Mouse (Mus musculus) v-Abl transformed pro-B cells (cell line): ENCODE data around the gene Eif4g2.

Experiments used
- in situ Hi-C, 2 experiments: fragments of 400-800 bp; cut with MboI; formaldehyde crosslinking; loops; one replicate each; pipeline ENCODE4 v1.15.1; 2025; ENCODE audit not compliant: unreplicated experiment in 2 of 2

The Eif4g2 gene

GRCm38 (mm10) chr7:111082822-111083732 lies at the start of gene Eif4g2:
Eif4g2 (minus strand) TSS chr7:111083030.
- in situ Hi-C loops, result loop anchor here in 1 of 2 experiments (5.0 kb wide), 1 partner anchor 44 kb away; no protein-coding TSS in a partner anchor

GRCm38 (mm10) chr7:111132596-111132995 lies 49.8 kb upstream of the Eif4g2 start:
- in situ Hi-C loops, result no loop called here

GRCm38 (mm10) chr7:111126636-111127395 lies 44.0 kb upstream of the Eif4g2 start:
- in situ Hi-C loops, result loop anchor here in 1 of 2 experiments (5.0 kb wide), 1 partner anchor 45 kb away; the partner anchor contains the start of gene Eif4g2

GRCm38 (mm10) chr7:111123761-111124546 lies 41.1 kb upstream of the Eif4g2 start:
- in situ Hi-C loops, result loop anchor here in 1 of 2 experiments (5.0 kb wide), 1 partner anchor 37 kb away; no protein-coding TSS in a partner anchor

DNA sequence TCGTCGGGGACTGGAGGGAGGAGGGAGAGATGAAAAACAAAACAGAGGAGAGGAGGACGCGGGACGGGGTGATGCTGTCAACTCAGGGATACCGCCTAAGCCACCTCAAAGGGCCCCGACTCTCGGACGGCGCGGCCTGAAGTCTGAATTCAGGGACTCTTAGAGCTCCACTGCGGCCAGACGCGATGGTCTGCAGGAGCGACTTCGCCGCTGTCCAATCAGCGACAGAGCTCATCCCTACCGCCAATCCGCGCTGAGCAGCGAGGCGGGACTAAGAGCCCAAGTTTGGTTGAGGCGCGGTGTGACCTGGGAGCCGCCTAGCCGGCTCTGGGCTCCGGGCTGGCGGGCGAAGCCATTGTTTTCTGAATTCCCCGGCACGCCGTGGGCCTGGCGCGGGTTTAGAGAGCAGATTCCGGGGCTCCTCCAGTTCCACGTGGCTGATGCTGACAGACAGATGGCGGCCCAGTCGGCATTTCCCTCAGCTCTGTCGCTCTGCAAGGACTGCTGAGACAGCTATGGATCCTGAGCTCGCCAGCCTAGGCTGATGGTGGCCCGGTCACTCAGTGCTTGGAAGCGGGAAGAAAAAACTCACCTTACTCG lies 39.8 kb upstream of the Eif4g2 start:
- in situ Hi-C loops, result loop anchor here in 1 of 2 experiments (5.0 kb wide), 1 partner anchor 35 kb away; no protein-coding TSS in a partner anchor

DNA sequence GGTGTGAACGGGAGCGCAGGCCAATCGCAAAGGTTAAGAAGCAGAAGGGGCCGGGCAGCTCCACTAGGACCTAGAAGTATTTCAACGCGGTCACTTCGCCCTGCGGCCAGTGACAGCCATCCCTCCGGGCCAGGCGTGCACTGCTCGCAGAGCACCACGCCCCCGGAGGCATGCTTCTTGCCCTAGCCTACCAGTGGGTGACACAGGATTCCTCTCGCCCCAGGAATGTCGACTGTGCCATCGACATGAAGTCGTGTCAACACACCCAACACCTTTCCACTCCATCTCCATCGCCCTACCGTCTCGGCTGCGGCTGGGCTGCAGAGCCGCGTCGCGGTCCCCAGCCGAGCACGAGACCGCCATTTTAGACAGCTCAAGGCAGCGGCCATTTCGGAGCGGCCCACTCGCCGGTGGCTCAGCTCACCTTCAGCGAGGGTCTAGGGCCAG lies 39.3 kb upstream of the Eif4g2 start:
- in situ Hi-C loops, result loop anchor here in 1 of 2 experiments (5.0 kb wide), 1 partner anchor 35 kb away; no protein-coding TSS in a partner anchor

DNA sequence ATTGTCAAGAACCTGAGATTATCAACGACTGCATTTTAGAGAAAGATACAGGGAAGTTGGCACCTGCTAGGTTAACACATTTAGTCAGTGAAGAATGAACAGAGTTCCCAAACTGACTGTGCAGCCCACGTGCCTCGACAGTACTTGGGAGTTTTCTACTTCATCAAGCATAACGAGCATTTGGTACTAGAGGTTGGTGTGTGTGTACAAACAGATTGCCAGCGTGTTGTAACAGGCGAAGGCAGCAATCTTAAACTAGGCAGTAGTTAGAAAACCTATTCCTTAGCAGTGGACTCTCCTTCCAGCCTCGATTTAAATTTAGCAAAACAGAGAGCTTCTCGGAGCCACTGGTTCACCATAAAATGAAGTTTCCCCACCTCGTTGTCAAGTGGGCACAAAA lies 38.7 kb upstream of the Eif4g2 start:
- in situ Hi-C loops, result loop anchor here in 1 of 2 experiments (5.0 kb wide), 1 partner anchor 34 kb away; no protein-coding TSS in a partner anchor

DNA sequence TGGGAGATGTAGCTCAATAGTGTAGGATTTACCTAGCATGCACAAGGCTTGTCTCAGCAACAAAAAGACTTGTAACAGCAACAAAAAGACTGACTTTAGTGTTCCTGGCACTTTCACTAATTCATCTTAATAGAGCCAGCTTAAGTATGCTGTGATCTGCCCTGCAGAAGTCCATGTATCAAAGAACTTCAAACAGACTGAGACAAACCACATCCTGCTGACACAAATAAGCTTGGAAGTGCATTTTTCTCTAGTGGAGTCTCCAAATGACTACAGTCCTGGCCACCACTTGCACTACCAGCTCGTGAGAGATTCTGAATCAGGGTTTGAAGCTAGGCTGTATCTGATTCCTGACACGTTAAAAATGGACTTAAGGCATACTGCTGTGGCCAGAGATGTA lies 26.7 kb upstream of the Eif4g2 start:
- in situ Hi-C loops, result no loop called here

DNA sequence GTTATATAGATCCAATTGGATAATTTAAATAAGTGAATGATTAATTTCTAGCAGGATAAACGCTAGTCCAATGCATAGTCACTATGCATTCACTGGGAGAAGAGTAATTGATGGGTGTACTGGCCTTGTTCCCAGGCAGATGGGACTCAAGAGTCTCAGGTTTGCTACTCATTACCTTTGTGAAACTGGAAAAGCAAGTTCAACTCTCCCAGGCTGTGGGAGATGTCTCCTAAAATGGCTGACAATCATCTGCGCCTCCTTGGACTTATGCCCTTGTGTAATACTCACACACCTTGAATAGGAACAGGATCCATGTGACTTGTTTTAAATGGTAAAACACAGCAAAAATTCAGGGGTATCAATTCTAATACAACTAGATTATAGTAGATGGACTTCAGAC lies 26.3 kb upstream of the Eif4g2 start:
- in situ Hi-C loops, result no loop called here

GRCm38 (mm10) chr7:111098196-111098595 lies 15.4 kb upstream of the Eif4g2 start:
- in situ Hi-C loops, result no loop called here

- in situ Hi-C loops, result no loop called here
Observed at GRCm38 (mm10) chr7:111095169-111095568, 12.3 kb upstream of the Eif4g2 start.

GRCm38 (mm10) chr7:111085153-111085552 lies 2.3 kb upstream of the Eif4g2 start:
- in situ Hi-C loops, result loop anchor here in 1 of 2 experiments (5.0 kb wide), 1 partner anchor 37 kb away; no protein-coding TSS in a partner anchor

DNA sequence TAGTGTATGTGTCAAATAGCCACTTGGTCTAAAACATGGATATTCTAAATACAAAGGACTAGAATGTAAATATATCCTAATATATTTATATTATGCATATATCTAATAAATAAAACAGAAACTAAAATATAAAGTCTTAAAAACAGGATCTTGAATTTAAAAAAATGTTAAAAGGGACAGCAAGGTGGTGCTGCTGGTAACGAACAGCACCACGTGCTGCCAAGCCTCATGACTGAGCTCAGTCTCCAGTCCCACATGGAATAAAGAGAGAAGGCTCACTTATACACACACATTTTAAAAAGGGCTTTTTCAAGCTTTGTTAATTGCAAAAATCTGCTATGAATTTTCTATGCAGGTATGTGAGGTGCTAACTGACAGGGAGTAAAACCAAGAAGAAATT lies 1.6 kb upstream of the Eif4g2 start:
- in situ Hi-C loops, result loop anchor here in 1 of 2 experiments (5.0 kb wide), 1 partner anchor 43 kb away; no protein-coding TSS in a partner anchor

GRCm38 (mm10) chr7:111083733-111084120 lies 897 bp upstream of the Eif4g2 start:
- in situ Hi-C loops, result loop anchor here in 1 of 2 experiments (5.0 kb wide), 1 partner anchor 44 kb away; no protein-coding TSS in a partner anchor

DNA sequence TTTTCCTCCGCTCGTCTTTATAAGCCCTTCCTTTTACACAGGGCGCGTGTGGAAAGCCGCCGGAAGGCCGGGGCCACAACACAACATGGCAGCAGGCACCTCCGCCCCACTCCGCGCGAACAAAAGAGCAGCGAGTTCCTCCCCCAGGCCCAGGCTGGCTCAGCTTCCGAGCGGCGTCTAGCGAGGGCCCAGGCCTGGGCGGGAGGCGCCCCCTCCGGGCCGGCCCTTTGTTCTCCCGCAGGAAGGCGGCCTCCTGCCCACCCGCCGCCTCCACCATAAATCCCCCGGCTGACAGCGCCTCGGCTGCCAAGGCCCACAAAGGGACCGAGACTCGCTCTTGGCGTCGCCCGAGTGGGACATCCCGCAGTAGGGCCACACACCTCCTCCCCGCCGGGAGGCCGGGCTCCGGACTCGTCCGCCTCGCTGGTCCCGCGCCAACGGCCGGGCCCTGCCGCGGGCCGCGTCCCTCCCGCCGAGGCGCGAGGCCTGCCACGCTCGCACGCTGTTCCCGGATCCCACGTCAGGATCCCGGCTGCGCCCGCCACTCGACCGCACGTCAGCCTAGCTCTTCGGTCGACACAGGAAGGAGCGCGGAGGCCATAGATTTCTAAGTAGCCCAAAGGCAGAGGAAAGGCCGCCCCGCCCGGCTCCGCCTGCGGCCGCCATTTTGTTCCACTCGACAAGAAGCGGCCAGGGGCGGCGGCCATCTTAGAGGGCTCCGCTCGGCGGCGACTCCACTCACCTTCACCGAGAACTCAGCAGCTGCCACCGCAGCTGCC lies 598 bp downstream of the Eif4g2 start:
- in situ Hi-C loops, result loop anchor here in 1 of 2 experiments (5.0 kb wide), 1 partner anchor 45 kb away; no protein-coding TSS in a partner anchor

DNA sequence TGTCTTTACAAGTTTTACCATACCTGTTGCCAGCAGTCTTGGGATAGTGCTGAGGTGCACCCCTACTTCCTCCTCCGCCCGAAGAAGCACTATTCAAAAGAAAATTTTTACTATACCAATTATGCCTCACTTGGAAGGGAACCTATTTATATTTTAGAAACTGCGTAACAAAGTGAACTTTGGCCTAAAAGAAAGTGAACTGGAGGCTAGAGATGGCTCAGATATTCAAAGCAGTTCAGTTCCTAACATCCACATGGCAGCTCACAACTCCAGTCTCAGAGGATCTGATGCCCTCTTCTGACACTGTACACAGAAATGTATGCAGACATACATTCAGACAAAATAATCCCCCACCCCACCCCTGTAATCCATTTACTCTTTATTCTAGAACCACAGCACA lies 2.0 kb downstream of the Eif4g2 start:
- in situ Hi-C loops, result loop anchor here in 1 of 2 experiments (5.0 kb wide), 1 partner anchor 46 kb away; no protein-coding TSS in a partner anchor

- in situ Hi-C loops, result loop anchor here in 1 of 2 experiments (5.0 kb wide), 1 partner anchor 47 kb away; no protein-coding TSS in a partner anchor
Observed at GRCm38 (mm10) chr7:111080026-111080425, 2.8 kb downstream of the Eif4g2 start.

DNA sequence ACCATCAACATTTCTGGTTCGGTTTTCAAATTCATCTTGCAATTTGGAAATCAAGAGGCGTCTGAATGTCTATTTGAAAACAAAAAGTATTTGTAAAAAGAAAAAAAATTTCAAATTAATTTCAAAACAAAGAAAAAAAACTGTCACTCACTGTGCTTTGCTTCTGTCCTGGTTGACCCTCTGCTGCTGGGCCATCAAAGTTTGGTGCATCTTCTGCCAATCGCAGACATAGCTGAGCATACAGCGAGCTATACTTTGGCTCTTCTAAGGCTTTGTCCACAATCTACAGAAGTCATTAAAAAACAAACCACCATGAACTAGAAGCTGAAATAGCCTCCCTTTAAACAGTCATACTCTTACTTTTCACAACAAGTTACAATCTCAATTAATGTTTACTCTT lies 4.6 kb downstream of the Eif4g2 start:
- in situ Hi-C loops, result no loop called here
